8 mouse cellular contexts compared by ENCODE assay signal in the genomic region with DNA sequence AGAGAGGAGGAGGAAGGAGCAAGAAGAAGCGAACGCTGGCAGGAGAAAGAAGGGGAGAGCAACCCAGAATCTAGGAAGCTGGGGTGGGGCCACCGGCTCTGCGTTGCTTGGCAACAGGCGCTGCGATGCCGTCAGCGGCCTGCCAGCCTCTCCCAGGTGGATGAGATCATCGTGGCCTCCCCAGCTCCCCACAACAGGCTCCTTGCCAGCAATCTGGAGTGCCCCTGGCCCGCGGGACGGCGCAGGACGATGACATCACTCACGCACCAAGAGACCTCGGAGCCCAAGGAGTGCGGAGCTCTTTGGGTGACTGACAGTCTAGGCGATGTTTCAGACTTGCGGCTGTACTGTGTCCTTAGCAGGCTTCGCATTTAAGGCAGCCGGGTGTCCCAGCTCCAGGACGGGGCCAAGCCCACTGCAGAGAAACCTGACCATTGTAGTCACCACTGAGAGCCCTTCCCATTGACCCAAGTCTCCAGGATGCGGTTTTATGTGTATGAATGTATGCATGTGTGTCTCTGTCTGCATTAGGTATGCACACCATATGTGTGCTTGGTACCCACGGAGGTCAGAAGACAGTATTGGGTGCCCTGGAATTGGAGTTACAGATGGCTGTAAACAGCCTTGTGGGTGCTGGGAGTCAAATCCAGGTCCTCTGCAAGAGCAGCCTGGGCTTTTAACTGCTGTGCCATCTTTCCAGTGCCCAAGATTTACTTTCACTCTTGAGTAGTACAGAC. TPM values are rescaled to one million over a fixed set of nuclear protein-coding genes. Genes with fewer than 3 reads are reported as not detected.
DNase-seq lines count a peak whose midpoint lies in the region; ATAC-seq and TF ChIP-seq lines count a peak whose summit lies in the region.

No protein-coding gene starts in this region.

- peak overlapping the region; percentile 55 for H3K4me2 ChIP-seq in intestine, postnatal 0 days (replicated peaks; ENCODE audit: low read depth)
- peak overlapping the region; percentile 55 for H3K4me2 ChIP-seq in midbrain, embryonic 14.5 days (ENCODE audit: low read length)

- peaks cover 20% of the 10 kb centered on the region for H3K4me1 ChIP-seq in embryonic facial prominence, embryonic 10.5 days
- H3K4me1 ChIP-seq in intestine, postnatal 0 days (replicated peaks; ENCODE audit: control insufficient read depth, insufficient read depth, low read length), result no peaks in the 10 kb centered on the region
- H3K4me1 ChIP-seq in midbrain, embryonic 14.5 days (ENCODE audit: control insufficient read depth, insufficient read depth, low read length), result peaks cover 14% of the 10 kb centered on the region
- H3K4me1 ChIP-seq in testis, adult 2 months (ENCODE audit: control insufficient read depth, insufficient read depth, low read length), result peaks cover 9% of the 10 kb centered on the region

- peak overlapping the region; percentile 60 for H3K4me3 ChIP-seq in embryonic facial prominence, embryonic 10.5 days
- peak overlapping the region; percentile 11; the same call in 1 of the 2 replicates for H3K4me3 ChIP-seq in intestine, postnatal 0 days (ENCODE audit: low read depth, low read length)
- peak overlapping the region; percentile 14 for H3K4me3 ChIP-seq in midbrain, embryonic 14.5 days (replicated peaks; ENCODE audit: low read depth, low read length)
- peak overlapping the region; percentile 31 for H3K4me3 ChIP-seq in testis, adult 2 months (ENCODE audit: control insufficient read depth, low read depth, low read length)

- ATAC-seq in CD4-positive, CD25-positive, alpha-beta regulatory T cell, adult 4 months, result no peak
- ATAC-seq in intestine, postnatal 0 days, result peak; percentile 67
- ATAC-seq in midbrain, embryonic 14.5 days (ENCODE audit: low FRiP score, low TSS enrichment), result peak; percentile 84; the same call in 1 of the 2 replicates

- intact Hi-C loops in left cerebral cortex, postnatal 36 days (cut with DNase I), result loop anchor here (5.0 kb wide), 1 partner anchor 42 kb away; no protein-coding TSS in a partner anchor

- H3K9ac ChIP-seq in intestine, postnatal 0 days (ENCODE audit: low read depth, low read length), result no peak overlapping the region
- peak overlapping the region; percentile 39 for H3K9ac ChIP-seq in midbrain, embryonic 14.5 days (replicated peaks; ENCODE audit: low read length)

- no peaks in the 10 kb centered on the region for H3K27me3 ChIP-seq in embryonic facial prominence, embryonic 10.5 days (replicated peaks; ENCODE audit: low read depth, poor library complexity, severe bottlenecking)
- no peaks in the 10 kb centered on the region for H3K27me3 ChIP-seq in intestine, postnatal 0 days (replicated peaks; ENCODE audit: control insufficient read depth, insufficient read depth, low read length)
- no peaks in the 10 kb centered on the region for H3K27me3 ChIP-seq in midbrain, embryonic 14.5 days (ENCODE audit: control insufficient read depth, insufficient read depth, low read length)
- no peaks in the 10 kb centered on the region for H3K27me3 ChIP-seq in testis, adult 2 months (ENCODE audit: control insufficient read depth, insufficient read depth, low read length)

- peak overlapping the region; percentile 71 for H3K27ac ChIP-seq in embryonic facial prominence, embryonic 10.5 days (replicated peaks)
- H3K27ac ChIP-seq in intestine, postnatal 0 days (ENCODE audit: low read depth, low read length), result no peak overlapping the region
- H3K27ac ChIP-seq in midbrain, embryonic 14.5 days (replicated peaks; ENCODE audit: low read depth, low read length), result peak overlapping the region; percentile 43
- H3K27ac ChIP-seq in testis, adult 2 months (ENCODE audit: control insufficient read depth, insufficient read depth, low read depth, low read length), result no peak overlapping the region

- no peak for TF ChIP-seq POLR2A in testis, adult 2 months (IDR thresholded peaks at IDR 0.05; ENCODE audit: control insufficient read depth, low read depth, low read length)

- no peak for TF ChIP-seq CTCF in intestine, postnatal 0 days (IDR thresholded peaks at IDR 0.05; ENCODE audit: low read depth)
- no peak for TF ChIP-seq CTCF in testis, adult 2 months (IDR thresholded peaks at IDR 0.05; ENCODE audit: control insufficient read depth, insufficient read depth, insufficient replicate concordance, low read depth, low read length)

- peaks cover 7% of the 10 kb centered on the region; the same call in 1 of the 2 replicates for H3K36me3 ChIP-seq in embryonic facial prominence, embryonic 10.5 days (replicated peaks)
- H3K36me3 ChIP-seq in intestine, postnatal 0 days (ENCODE audit: control insufficient read depth, insufficient read depth), result no peaks in the 10 kb centered on the region
- H3K36me3 ChIP-seq in midbrain, embryonic 14.5 days (ENCODE audit: control insufficient read depth, insufficient read depth, low read length), result peaks cover 20% of the 10 kb centered on the region
- no peaks in the 10 kb centered on the region for H3K36me3 ChIP-seq in testis, adult 2 months (ENCODE audit: control insufficient read depth, insufficient read depth, low read length)

- DNase-seq in CD4-positive, CD25-positive, alpha-beta regulatory T cell, adult 2 months (ENCODE audit: low read depth, low spot score), result peak; percentile 26
- peak; percentile 83 for DNase-seq in embryonic facial prominence, embryonic 10.5 days (ENCODE audit: low spot score)
- DNase-seq in heart, adult 11 months, result peak; percentile 97
- peak; percentile 90 for DNase-seq in left cerebral cortex, postnatal 36 days (ENCODE audit: low spot score in 2 of 2)
- peak; percentile 89 for DNase-seq in midbrain, embryonic 14.5 days

- WGBS in embryonic facial prominence, embryonic 10.5 days, result 9% methylated on average over 24 of the region's 24 CpGs
- 7% methylated on average over 24 of the region's 24 CpGs for WGBS in intestine, postnatal 0 days
- 6% methylated on average over 24 of the region's 24 CpGs for WGBS in midbrain, embryonic 14.5 days

- no peaks in the 10 kb centered on the region for H3K9me3 ChIP-seq in embryonic facial prominence, embryonic 10.5 days
- no peaks in the 10 kb centered on the region for H3K9me3 ChIP-seq in intestine, postnatal 0 days (ENCODE audit: control insufficient read depth)
- no peaks in the 10 kb centered on the region for H3K9me3 ChIP-seq in midbrain, embryonic 14.5 days (ENCODE audit: control insufficient read depth, low read length)

RNA-seq across cellular contexts. Expression of gene Rnft2, which starts 30.3 kb away (rescaled TPM):
- not detected for polyA plus RNA-seq in CD4-positive, CD25-positive, alpha-beta regulatory T cell, adult 4 months (2017; shearing (Covaris generic))
- 5.4 and 7.0 TPM in 2 replicates for polyA plus RNA-seq in embryonic facial prominence, embryonic 10.5 days (2016; fragmentation: Nextera tagmentation; extraction: Ambion mirVana)
- polyA plus RNA-seq in intestine, postnatal 0 days (2015; fragmentation: Nextera tagmentation; extraction: Ambion mirVana), result 0.42 and 0.44 TPM in 2 replicates
- 10 to 100 TPM; 82.8 to 85.9 TPM for total RNA-seq in left cerebral cortex, postnatal 36 days (2021)
- 14.8 and 16.4 TPM in 2 replicates for polyA plus RNA-seq in midbrain, embryonic 14.5 days (2014; fragmentation: Nextera tagmentation; extraction: Ambion mirVana)
- 6.8 and 8.0 TPM in 2 replicates for polyA plus RNA-seq in testis, adult 2 months (2012; rRNA removed)

RNA-seq across cellular contexts. Expression of gene 2410131K14Rik, which starts 30.4 kb away (rescaled TPM):
- 1 to 10 TPM; 3.6 TPM for polyA plus RNA-seq in CD4-positive, CD25-positive, alpha-beta regulatory T cell, adult 4 months (2017; shearing (Covaris generic))
- polyA plus RNA-seq in embryonic facial prominence, embryonic 10.5 days (2016; fragmentation: Nextera tagmentation; extraction: Ambion mirVana), result 11.6 and 11.8 TPM in 2 replicates
- 4.6 and 5.2 TPM in 2 replicates for polyA plus RNA-seq in intestine, postnatal 0 days (2015; fragmentation: Nextera tagmentation; extraction: Ambion mirVana)
- 10 to 100 TPM; 12.4 to 13.3 TPM for total RNA-seq in left cerebral cortex, postnatal 36 days (2021)
- 17.2 and 17.6 TPM in 2 replicates for polyA plus RNA-seq in midbrain, embryonic 14.5 days (2014; fragmentation: Nextera tagmentation; extraction: Ambion mirVana)
- 3.0 and 3.4 TPM in 2 replicates for polyA plus RNA-seq in testis, adult 2 months (2012; rRNA removed)

RNA-seq across cellular contexts. Expression of gene Hrk, which starts 50.1 kb away (rescaled TPM):
- polyA plus RNA-seq in CD4-positive, CD25-positive, alpha-beta regulatory T cell, adult 4 months (2017; shearing (Covaris generic)), result not detected
- polyA plus RNA-seq in embryonic facial prominence, embryonic 10.5 days (2016; fragmentation: Nextera tagmentation; extraction: Ambion mirVana), result 0.15 and 0.32 TPM in 2 replicates
- polyA plus RNA-seq in intestine, postnatal 0 days (2015; fragmentation: Nextera tagmentation; extraction: Ambion mirVana), result 0.08 and 0.09 TPM in 2 replicates
- 10 to 100 TPM; 28.3 to 30.3 TPM for total RNA-seq in left cerebral cortex, postnatal 36 days (2021)
- 1.4 and 2.9 TPM in 2 replicates for polyA plus RNA-seq in midbrain, embryonic 14.5 days (2014; fragmentation: Nextera tagmentation; extraction: Ambion mirVana)
- polyA plus RNA-seq in testis, adult 2 months (2012; rRNA removed), result 0.13 and 0.40 TPM in 2 replicates

RNA-seq across cellular contexts. Expression of gene Fbxw8, which starts 59.3 kb away (rescaled TPM):
- 1 to 10 TPM; 3.1 to 3.3 TPM for polyA plus RNA-seq in CD4-positive, CD25-positive, alpha-beta regulatory T cell, adult 4 months (2017; shearing (Covaris generic))
- polyA plus RNA-seq in embryonic facial prominence, embryonic 10.5 days (2016; fragmentation: Nextera tagmentation; extraction: Ambion mirVana), result 35.0 and 36.6 TPM in 2 replicates
- polyA plus RNA-seq in intestine, postnatal 0 days (2015; fragmentation: Nextera tagmentation; extraction: Ambion mirVana), result 10.1 and 10.8 TPM in 2 replicates
- total RNA-seq in left cerebral cortex, postnatal 36 days (2021), result 10 to 100 TPM; 31.4 to 34.7 TPM
- polyA plus RNA-seq in midbrain, embryonic 14.5 days (2014; fragmentation: Nextera tagmentation; extraction: Ambion mirVana), result 21.4 and 21.6 TPM in 2 replicates
- 19.6 and 21.6 TPM in 2 replicates for polyA plus RNA-seq in testis, adult 2 months (2012; rRNA removed)

Comparison
In these comparisons a context has a peak if more than half of its experiments do, and no peak if none do; other contexts are left out.
1. DNase-seq: peak in every context shown above with its lines; median percentile 97 in heart, adult 11 months; 90 in left cerebral cortex, postnatal 36 days; 89 in midbrain, embryonic 14.5 days; 83 in embryonic facial prominence, embryonic 10.5 days; 26 in CD4-positive, CD25-positive, alpha-beta regulatory T cell, adult 2 months.
2. H3K27ac ChIP-seq: peak in embryonic facial prominence, embryonic 10.5 days (single experiment) and midbrain, embryonic 14.5 days (single experiment); none in intestine, postnatal 0 days (single experiment) and testis, adult 2 months (single experiment).
3. Peak in every context shown above with its lines, with median percentiles within 50 percentile points of each other: H3K4me3 ChIP-seq.